Mouse (Mus musculus): ENCODE results near the gene Gm4884. TPM values are rescaled to one million over a fixed set of nuclear protein-coding genes. Genes with fewer than 3 reads are reported as not detected.
"Not testable (repeated sequence)": the region's sequence is repeated elsewhere in the genome, so short reads cannot be mapped to it uniquely, and the experiment has no call there.

Gm4884 gene
- not detected in 2 replicates for polyA plus RNA-seq (2015; fragmentation: Nextera tagmentation; extraction: Ambion mirVana)

- 88% methylated on average over 1 of the region's 1 CpGs for WGBS
- not testable (repeated sequence) for H3K4me2 ChIP-seq (ENCODE audit: low read depth, low read length); H3K4me1 ChIP-seq (replicated peaks; ENCODE audit: control insufficient read depth, insufficient read depth, low read length); H3K36me3 ChIP-seq (ENCODE audit: control insufficient read depth, insufficient read depth, low read length); H3K27ac ChIP-seq (ENCODE audit: low read length); H3K4me3 ChIP-seq (ENCODE audit: low read length); H3K9me3 ChIP-seq (ENCODE audit: control insufficient read depth, low read length); ATAC-seq (ENCODE audit: low read depth); H3K9ac ChIP-seq (ENCODE audit: low read length); H3K27me3 ChIP-seq (ENCODE audit: control insufficient read depth, insufficient read depth, low read depth, low read length)
Measured at GRCm38 (mm10) chr7:41032419-41032818, at the start of gene Gm4884. TSS of gene Gm4884 (plus strand) at chr7:41032719.

GRCm38 (mm10) chr7:40987243-40987642 is 45.3 kb upstream of the Gm4884 start, which contains the start of gene 4930433I11Rik:
TSS of gene 4930433I11Rik (plus strand) at chr7:40987543.
- WGBS = 73% methylated on average over 1 of the region's 1 CpGs
- H3K4me2 ChIP-seq (ENCODE audit: low read depth, low read length) = no peak within 1 kb of the TSS

GRCm38 (mm10) chr7:41044058-41044457 is 11.5 kb downstream of the Gm4884 start:
- ATAC-seq (ENCODE audit: low read depth); H3K9ac ChIP-seq (ENCODE audit: low read length); H3K27me3 ChIP-seq (ENCODE audit: control insufficient read depth, insufficient read depth, low read depth, low read length); H3K36me3 ChIP-seq (ENCODE audit: control insufficient read depth, insufficient read depth, low read length); H3K9me3 ChIP-seq (ENCODE audit: control insufficient read depth, low read length); H3K4me3 ChIP-seq (ENCODE audit: low read length); H3K4me2 ChIP-seq (ENCODE audit: low read depth, low read length); H3K27ac ChIP-seq (ENCODE audit: low read length); H3K4me1 ChIP-seq (replicated peaks; ENCODE audit: control insufficient read depth, insufficient read depth, low read length): not testable (repeated sequence)
- 56% methylated on average over 3 of the region's 3 CpGs for WGBS

More at GRCm38 (mm10) chr7:40987243-40987642, 45.3 kb upstream of the Gm4884 start, which contains the start of gene 4930433I11Rik:
- no peaks in the 10 kb centered on the region for H3K27me3 ChIP-seq (ENCODE audit: control insufficient read depth, insufficient read depth, low read depth, low read length)
- no peaks in the 10 kb centered on the region; the same call in 1 of the 2 replicates for H3K9me3 ChIP-seq (ENCODE audit: control insufficient read depth, low read length)
- H3K36me3 ChIP-seq (ENCODE audit: control insufficient read depth, insufficient read depth, low read length) = no peaks in the 10 kb centered on the region
- H3K4me1 ChIP-seq (replicated peaks; ENCODE audit: control insufficient read depth, insufficient read depth, low read length) = no peaks in the 10 kb centered on the region
- no peak within 1 kb of the TSS for H3K27ac ChIP-seq (ENCODE audit: low read length)
- H3K9ac ChIP-seq (ENCODE audit: low read length) = no peak within 1 kb of the TSS
- no peak for ATAC-seq (ENCODE audit: low read depth)
- no peak within 1 kb of the TSS for H3K4me3 ChIP-seq (ENCODE audit: low read length)

Other genes with a start within 250 kb of the Gm4884 start
- gene Vstm2b, start 134.4 kb upstream of the Gm4884 start, polyA plus RNA-seq (2015; fragmentation: Nextera tagmentation; extraction: Ambion mirVana) = 0.41 and 0.50 TPM in 2 replicates
- gene 4930433I11Rik, start 45.2 kb upstream of the Gm4884 start, polyA plus RNA-seq (2015; fragmentation: Nextera tagmentation; extraction: Ambion mirVana) = not detected in 2 replicates
- not detected in 2 replicates for gene Gm5592, start 121.1 kb downstream of the Gm4884 start, polyA plus RNA-seq (2015; fragmentation: Nextera tagmentation; extraction: Ambion mirVana)